Mouse (Mus musculus) heart, postnatal 0 days (tissue): Measurements from ENCODE around the gene Etv4.

ENCODE experiments used
- CTCF ChIP-seq: IDR thresholded peaks from 2 replicates; pipeline ENCODE4 v1.5.1; 2016; ENCODE audit warnings: antibody characterized with exemption, control low read depth, low read depth
- EP300 ChIP-seq: IDR thresholded peaks from 2 replicates; pipeline ENCODE4 v1.6.1; 2016; ENCODE audit warnings: antibody characterized with exemption, low read depth

- TF ChIP-seq CTCF: no peak
- TF ChIP-seq EP300: no peak
Observed at GRCm38 (mm10) chr11:101784072-101784471, 1.1 kb downstream of the Etv4 start.
